Mouse (Mus musculus) lung, adult 2 months (tissue): ENCODE data around the gene Myl4. TPM values are rescaled to one million over a fixed set of nuclear protein-coding genes. Genes with fewer than 3 reads are reported as not detected.

ENCODE experiments used
- DNase-seq: peaks from one replicate; pipeline ENCODE4 v3.0.0; 2022
- H3K4me1 ChIP-seq: fragments of 200-500 bp; 2 replicates; pipeline ENCODE4 v1.6.1; 2011; ENCODE audit warnings: low read length; ENCODE audit not compliant: control insufficient read depth, insufficient read depth
- H3K4me3 ChIP-seq: fragments of 200-500 bp; replicated peaks from 2 replicates; pipeline ENCODE3; 2011; ENCODE audit warnings: low read depth, mild to moderate bottlenecking, control low read depth, low read length; ENCODE audit errors: extremely low read depth
- CTCF ChIP-seq: fragments of 200-500 bp; IDR thresholded peaks from 2 replicates; pipeline ENCODE4 v1.5.1; 2011; ENCODE audit warnings: mild to moderate bottlenecking, low read length, control low read depth; ENCODE audit not compliant: insufficient read depth
- POLR2A ChIP-seq: fragments of 200-500 bp; IDR thresholded peaks from 2 replicates; pipeline ENCODE4 v1.6.1; 2011; ENCODE audit warnings: low read depth, mild to moderate bottlenecking, control low read depth, low read length, borderline replicate concordance; ENCODE audit errors: extremely low read depth
- WGBS: fragments of 180-500 bp; shearing (Covaris S2); methylation state at CpG from one replicate; pipeline ENCODE4 v1.1.7; 2018; 5-methylcytosine and 5-hydroxymethylcytosine counted together
- polyA plus RNA-seq: library from polyadenylated mRNA; depleted of rRNA; stranded (reverse); fragments of >200 nt; gene quantifications from 2 replicates; pipeline ENCODE4 v1.2.3, GENCODE M21; 2012

The Myl4 gene
- polyA plus RNA-seq, 1 experiment: 184 TPM

DNA sequence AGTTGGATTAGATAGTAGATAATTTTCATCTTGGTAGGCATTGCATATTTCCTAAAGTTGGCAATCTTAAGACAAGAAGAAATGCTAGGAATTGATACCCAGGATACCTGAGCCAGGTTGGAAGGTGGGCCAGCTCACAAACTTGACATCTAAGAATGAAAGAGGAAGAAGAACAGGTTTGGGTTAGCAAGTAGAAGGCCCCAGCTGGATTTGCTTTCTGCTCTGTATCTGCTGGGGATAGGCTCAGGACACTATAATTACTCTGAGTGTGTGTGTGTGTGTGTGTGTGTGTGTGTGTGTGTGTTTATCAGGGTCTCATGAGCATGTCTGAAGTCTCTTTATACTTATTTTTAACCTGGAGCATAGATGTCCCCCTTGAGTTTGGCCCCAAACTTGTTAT, 76.2 kb downstream of the Myl4 start:
- TF ChIP-seq POLR2A (no peak), CTCF (no peak)
- Histone ChIP-seq H3K4me1 (peaks cover 11% of the 10 kb centered on the region), H3K4me3 (no peak overlapping the region)
- no peak for DNase-seq

DNA sequence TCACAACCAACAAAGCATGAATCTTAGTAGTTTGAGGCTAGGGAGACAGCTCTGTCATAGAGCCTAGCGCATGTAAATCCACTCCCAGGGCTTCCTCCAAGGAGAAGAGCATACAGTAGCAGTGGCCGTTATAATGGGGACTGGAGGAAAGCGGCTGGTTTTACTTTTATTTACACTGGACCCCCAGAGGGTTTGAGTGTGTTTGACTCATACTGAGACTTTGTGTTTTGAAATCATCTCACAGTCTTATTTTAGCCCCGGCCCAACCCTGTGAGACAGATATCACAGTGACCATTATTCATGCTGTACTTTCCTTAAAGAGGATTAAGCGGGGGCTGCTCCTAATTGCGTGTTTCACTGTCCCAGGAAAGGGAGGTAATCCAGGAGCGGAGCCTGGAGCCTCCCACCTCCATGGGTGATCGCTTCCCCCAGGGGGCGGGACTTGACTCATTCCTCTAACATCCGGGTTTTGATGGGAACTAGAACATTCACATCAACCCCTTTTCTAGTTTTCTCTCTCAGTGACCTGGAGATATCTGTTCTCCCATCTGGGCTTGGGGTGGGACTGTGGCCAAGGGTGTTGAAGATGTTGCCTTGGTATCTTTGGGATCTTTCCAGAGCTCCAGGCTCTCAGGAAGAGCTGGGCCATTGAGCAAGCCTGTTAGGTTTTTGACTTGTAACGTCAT, 77.3 kb downstream of the Myl4 start:
- TF ChIP-seq POLR2A: no peak
- no peak for TF ChIP-seq CTCF
- no peak for DNase-seq
- H3K4me1 ChIP-seq: peaks cover 11% of the 10 kb centered on the region
- no peak overlapping the region for H3K4me3 ChIP-seq
- 62% methylated on average over 11 of the region's 11 CpGs for WGBS

DNA sequence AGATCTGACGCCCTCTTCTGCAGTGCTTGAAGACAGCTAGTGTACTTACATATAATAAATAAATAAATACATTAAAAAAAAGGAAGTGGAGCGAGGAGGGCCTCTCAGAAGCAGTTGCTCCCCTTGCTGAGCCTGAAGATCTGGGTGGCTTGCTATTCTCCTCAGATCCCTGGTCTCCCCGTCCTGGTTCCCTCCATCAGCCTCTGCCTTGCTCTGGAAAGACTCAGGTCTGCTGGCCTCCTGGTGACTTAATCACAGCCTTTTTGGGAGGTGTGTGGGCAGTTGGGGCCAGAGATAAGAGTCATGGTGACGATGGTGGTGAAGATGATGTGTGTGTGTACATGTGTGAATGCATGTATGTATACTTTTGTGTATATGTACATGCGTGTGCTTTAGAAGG, 78.1 kb downstream of the Myl4 start:
- no peak for TF ChIP-seq POLR2A
- TF ChIP-seq CTCF: no peak
- DNase-seq: no peak
- 84% methylated on average over 5 of the region's 5 CpGs for WGBS

DNA sequence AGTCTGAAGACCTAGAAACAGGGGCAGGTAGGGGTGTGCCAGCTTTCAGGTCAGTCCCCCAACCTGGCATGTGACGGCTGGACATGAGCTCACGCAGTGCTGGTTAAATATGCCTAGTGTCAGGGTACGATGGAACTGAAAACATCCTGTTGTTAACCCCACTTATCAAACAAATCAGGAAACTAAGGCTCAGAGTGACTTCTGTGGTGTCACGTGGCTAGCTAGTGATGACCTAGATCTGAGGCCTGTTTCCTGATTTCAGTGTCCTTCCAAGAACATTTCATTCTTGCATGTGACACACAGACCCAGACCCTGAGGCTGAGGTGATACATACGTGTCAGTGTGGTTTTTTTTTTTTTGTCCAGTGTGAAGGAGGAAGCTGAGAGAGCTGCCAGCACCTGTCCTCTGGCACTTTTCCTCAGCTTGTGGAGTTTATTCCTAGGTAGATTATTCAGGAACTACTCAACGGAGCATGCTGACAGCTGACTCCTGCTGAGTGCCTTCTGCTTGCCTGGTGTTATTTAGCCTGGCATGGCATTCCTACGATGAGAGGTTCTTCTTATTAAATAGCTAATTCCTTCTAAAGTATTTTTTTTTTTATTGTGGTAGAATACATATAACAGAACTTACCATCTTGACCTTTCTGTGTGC, 79.8 kb downstream of the Myl4 start:
- H3K4me3 ChIP-seq: no peak overlapping the region
- TF ChIP-seq CTCF (no peak), POLR2A (no peak)
- DNase-seq: no peak
- 53% methylated on average over 7 of the region's 7 CpGs for WGBS
- H3K4me1 ChIP-seq: peaks cover 2% of the 10 kb centered on the region; the same call in 1 of the 2 replicates

More for the DNA sequence above, 78.1 kb downstream of the Myl4 start:
- peaks cover 11% of the 10 kb centered on the region for H3K4me1 ChIP-seq
- H3K4me3 ChIP-seq: no peak overlapping the region

DNA sequence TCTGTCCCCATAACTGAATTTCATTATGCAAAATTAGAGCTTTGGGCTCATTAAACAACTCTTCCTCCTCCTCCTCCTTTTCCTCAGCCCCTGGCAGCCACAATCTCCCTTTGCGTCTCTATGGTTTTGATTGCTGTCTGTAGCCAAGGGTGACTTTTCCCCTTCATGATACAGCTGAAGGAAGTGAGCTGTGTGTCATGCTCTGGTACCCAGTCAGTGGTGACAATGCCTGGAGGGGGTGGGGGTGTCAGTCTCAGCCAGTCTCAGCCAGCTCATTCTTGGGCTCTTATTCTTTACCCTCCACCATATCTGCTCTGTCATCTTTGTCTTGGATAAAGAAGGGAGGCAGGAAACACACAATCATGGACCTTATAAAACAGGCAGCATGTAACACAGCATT, 80.8 kb downstream of the Myl4 start:
- TF ChIP-seq CTCF (no peak), POLR2A (no peak)
- no peaks in the 10 kb centered on the region; the same call in 1 of the 2 replicates for H3K4me1 ChIP-seq
- no peak for DNase-seq
- no peak overlapping the region for H3K4me3 ChIP-seq
- WGBS: 48% methylated on average over 1 of the region's 1 CpGs

- whole genome bisulfite sequencing: 84% methylated on average over 14 of the region's 14 CpGs
- DNase-seq: no peak
- H3K4me1 ChIP-seq: no peaks in the 10 kb centered on the region
These were observed 86.5 kb downstream of the Myl4 start for GRCm38 (mm10) chr11:104637010-104637409.

GRCm38 (mm10) chr11:104638006-104638405, 87.5 kb downstream of the Myl4 start:
- TF ChIP-seq POLR2A (no peak), CTCF (no peak)
- DNase-seq: no peak
- Histone ChIP-seq H3K4me3 (no peak overlapping the region), H3K4me1 (no peaks in the 10 kb centered on the region)
- 72% methylated on average over 5 of the region's 5 CpGs for WGBS

More at GRCm38 (mm10) chr11:104637010-104637409, 86.5 kb downstream of the Myl4 start:
- H3K4me3 ChIP-seq: no peak overlapping the region
- no peak for TF ChIP-seq CTCF
- TF ChIP-seq POLR2A: no peak

- Histone ChIP-seq H3K4me1 (no peaks in the 10 kb centered on the region), H3K4me3 (no peak overlapping the region)
- 36% methylated on average over 2 of the region's 2 CpGs for WGBS
These were observed 88.4 kb downstream of the Myl4 start for GRCm38 (mm10) chr11:104638906-104639305.

DNA sequence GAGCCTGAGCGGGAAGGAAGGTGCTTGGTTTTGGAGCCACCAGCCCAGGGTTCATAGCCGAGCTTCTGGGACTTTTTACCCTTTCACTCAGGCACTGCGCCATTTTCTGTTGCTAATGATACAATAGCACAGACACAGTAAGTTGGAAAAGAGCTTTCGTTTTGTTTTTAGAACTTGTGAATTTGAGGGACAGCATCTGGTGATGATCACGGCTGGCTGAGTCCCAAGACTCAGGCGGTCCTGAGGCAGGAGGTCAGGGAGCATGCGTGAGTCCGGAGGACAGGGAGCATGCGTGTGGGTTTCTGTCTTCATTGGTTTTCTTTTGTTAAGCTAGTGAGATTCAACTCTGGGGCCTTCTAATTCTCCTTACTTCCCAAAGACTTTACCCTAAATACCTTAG, 89.2 kb downstream of the Myl4 start:
- 76% methylated on average over 9 of the region's 9 CpGs for WGBS
- Histone ChIP-seq H3K4me3 (no peak overlapping the region), H3K4me1 (no peaks in the 10 kb centered on the region)
- no peak for TF ChIP-seq CTCF
- TF ChIP-seq POLR2A: no peak
- no peak for DNase-seq

More at GRCm38 (mm10) chr11:104638906-104639305, 88.4 kb downstream of the Myl4 start:
- DNase-seq: no peak
- TF ChIP-seq CTCF (no peak), POLR2A (no peak)

GRCm38 (mm10) chr11:104640894-104641293, 90.4 kb downstream of the Myl4 start:
- no peak for DNase-seq
- H3K4me1 ChIP-seq: no peaks in the 10 kb centered on the region
- TF ChIP-seq POLR2A: no peak
- TF ChIP-seq CTCF: no peak
- no peak overlapping the region for H3K4me3 ChIP-seq
- 66% methylated on average over 10 of the region's 10 CpGs for WGBS
